Mouse (Mus musculus) thymus, adult 2 months (tissue): ENCODE data around the gene Nisch.

Experiments
- CTCF ChIP-seq: fragments of 200-500 bp; IDR thresholded peaks from 2 replicates; pipeline ENCODE4 v1.5.1; 2012; ENCODE audit warnings: mild to moderate bottlenecking, control low read depth, low read length, moderate library complexity, borderline replicate concordance; ENCODE audit not compliant: control insufficient read depth, poor library complexity, insufficient read depth; ENCODE audit errors: extremely low read depth
- POLR2A ChIP-seq: fragments of 200-500 bp; IDR thresholded peaks from 2 replicates; pipeline ENCODE4 v1.6.1; 2012; ENCODE audit warnings: mild to moderate bottlenecking, low read length, control low read depth, moderate library complexity; ENCODE audit not compliant: control insufficient read depth, poor library complexity, insufficient read depth; ENCODE audit errors: extremely low read depth

DNA sequence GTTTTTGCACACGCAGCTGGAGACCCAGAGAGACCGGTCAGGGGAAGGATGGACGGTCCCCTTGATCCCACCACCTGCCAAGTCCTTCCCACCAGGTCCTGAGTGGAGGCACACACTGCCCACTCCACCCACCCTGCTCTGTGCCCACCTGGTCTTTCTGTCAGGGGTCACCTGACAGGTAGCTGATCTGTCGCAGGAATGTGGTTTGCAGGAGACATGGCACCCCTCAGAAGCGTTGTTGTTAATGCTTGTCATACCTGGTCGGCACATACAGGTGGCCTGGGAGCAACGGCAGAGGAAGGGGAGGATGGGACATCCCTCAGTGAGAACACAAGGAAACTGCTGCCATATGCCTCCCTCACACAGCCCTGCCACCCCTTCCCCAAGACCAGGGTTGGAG, 55.6 kb downstream of the Nisch start:
- no peak for TF ChIP-seq CTCF
- TF ChIP-seq POLR2A, result no peak
